Mouse (Mus musculus) layer of hippocampus, adult 9-11 months (tissue): ENCODE measurements around the gene Obox5.
A peak's percentile ranks its signal among the peaks of the same experiment; 100 is the strongest.
"Not testable (repeated sequence)": the region's sequence is repeated elsewhere in the genome, so short reads cannot be mapped to it uniquely, and the experiment has no call there.

Experiments
- DNase-seq: peaks from one replicate; pipeline ENCODE4 v3.0.0; 2022

Obox5 gene

DNA sequence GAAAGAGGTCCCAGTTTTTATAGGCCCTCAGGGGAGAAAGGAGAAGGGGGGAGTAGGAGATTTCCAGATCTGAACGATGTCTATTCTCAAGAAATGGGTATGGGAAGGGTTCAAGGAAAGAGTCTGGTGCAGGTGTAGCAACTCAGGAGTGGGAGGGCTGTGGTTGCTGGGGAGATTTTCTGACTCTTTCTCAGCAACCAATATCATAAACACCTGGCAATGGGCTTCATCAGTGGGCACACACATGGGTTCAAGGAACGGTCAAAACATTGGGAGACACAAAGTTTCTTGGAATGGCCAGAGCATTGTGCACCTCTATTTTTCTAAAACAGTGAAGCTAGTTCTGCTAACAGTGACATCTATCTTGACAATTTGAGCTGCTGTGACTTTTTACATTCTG is at the start of gene Obox5:
Obox5 (plus strand) TSS at position 301 of the 400 bp plus-strand sequence.
- DNase-seq = not testable (repeated sequence)

- DNase-seq = peak; percentile 15
Measured at GRCm38 (mm10) chr7:15749296-15749695, 635 bp upstream of the Obox5 start.
